Mouse (Mus musculus): ENCODE results near the gene Rabl2. TPM values are rescaled to one million over a fixed set of nuclear protein-coding genes. Genes with fewer than 3 reads are reported as not detected.

Gene Rabl2
- polyA plus RNA-seq, 1 experiment from 2014 or later, result 41.3 TPM

GRCm38 (mm10) chr15:89544171-89544570 lies 47.6 kb downstream of the Rabl2 start:
- Histone ChIP-seq H3K27me3 (replicated peaks; ENCODE audit: control insufficient read depth, insufficient read depth, low read length) (peaks cover 20% of the 10 kb centered on the region), H3K9me3 (ENCODE audit: control insufficient read depth, low read length) (no peaks in the 10 kb centered on the region), H3K27ac (ENCODE audit: low read depth) (no peak overlapping the region), H3K4me1 (replicated peaks; ENCODE audit: control insufficient read depth, insufficient read depth, low read length) (no peaks in the 10 kb centered on the region), H3K4me2 (ENCODE audit: low read length) (no peak overlapping the region), H3K9ac (ENCODE audit: low read length) (no peak overlapping the region), H3K36me3 (ENCODE audit: control insufficient read depth, insufficient read depth, low read length) (peaks cover 8% of the 10 kb centered on the region), H3K4me3 (ENCODE audit: low read depth, low read length) (no peak overlapping the region)
- 86% methylated on average over 7 of the region's 7 CpGs for WGBS
- DNase-seq (ENCODE audit: low spot score), result no peak
- no peak for ATAC-seq (replicated peaks; ENCODE audit: low FRiP score, low TSS enrichment, low read depth)

GRCm38 (mm10) chr15:89533843-89534207 lies 57.9 kb downstream of the Rabl2 start:
- no peaks in the 10 kb centered on the region for H3K27me3 ChIP-seq (replicated peaks; ENCODE audit: control insufficient read depth, insufficient read depth, low read length)
- no peak overlapping the region for H3K9ac ChIP-seq (ENCODE audit: low read length)
- H3K9me3 ChIP-seq (ENCODE audit: control insufficient read depth, low read length), result no peaks in the 10 kb centered on the region
- 85% methylated on average over 10 of the region's 10 CpGs for WGBS
- H3K36me3 ChIP-seq (ENCODE audit: control insufficient read depth, insufficient read depth, low read length), result no peaks in the 10 kb centered on the region; the same call in 1 of the 2 replicates
- no peak for ATAC-seq (replicated peaks; ENCODE audit: low FRiP score, low TSS enrichment, low read depth)
- H3K4me2 ChIP-seq (ENCODE audit: low read length), result no peak overlapping the region
- no peak overlapping the region for H3K4me3 ChIP-seq (ENCODE audit: low read depth, low read length)
- no peak for DNase-seq (ENCODE audit: low spot score)
- no peaks in the 10 kb centered on the region; the same call in 1 of the 2 replicates for H3K4me1 ChIP-seq (replicated peaks; ENCODE audit: control insufficient read depth, insufficient read depth, low read length)
- no peak overlapping the region for H3K27ac ChIP-seq (ENCODE audit: low read depth)

GRCm38 (mm10) chr15:89532924-89533842 lies 58.5 kb downstream of the Rabl2 start:
- Histone ChIP-seq H3K27ac (ENCODE audit: low read depth) (no peak overlapping the region), H3K4me1 (replicated peaks; ENCODE audit: control insufficient read depth, insufficient read depth, low read length) (no peaks in the 10 kb centered on the region; the same call in 1 of the 2 replicates), H3K36me3 (ENCODE audit: control insufficient read depth, insufficient read depth, low read length) (no peaks in the 10 kb centered on the region; the same call in 1 of the 2 replicates), H3K9ac (ENCODE audit: low read length) (no peak overlapping the region), H3K4me2 (ENCODE audit: low read length) (peak overlapping the region; percentile 34; the same call in 1 of the 2 replicates), H3K4me3 (ENCODE audit: low read depth, low read length) (no peak overlapping the region), H3K27me3 (replicated peaks; ENCODE audit: control insufficient read depth, insufficient read depth, low read length) (no peaks in the 10 kb centered on the region), H3K9me3 (ENCODE audit: control insufficient read depth, low read length) (no peaks in the 10 kb centered on the region)
- 80% methylated on average over 23 of the region's 23 CpGs for WGBS
- ATAC-seq (replicated peaks; ENCODE audit: low FRiP score, low TSS enrichment, low read depth), result peak; percentile 28; the same call in 1 of the 2 replicates
- peak; percentile 63 for DNase-seq (ENCODE audit: low spot score)

Other genes starting within 250 kb of the Rabl2 start
- 46.7 and 48.6 TPM in 2 replicates for gene Lmf2, start 236.3 kb downstream of the Rabl2 start, polyA plus RNA-seq (2014; fragmentation: Nextera tagmentation; extraction: Ambion mirVana)
- gene Ncaph2, start 236.2 kb downstream of the Rabl2 start, polyA plus RNA-seq (2014; fragmentation: Nextera tagmentation; extraction: Ambion mirVana), result 157 and 170 TPM in 2 replicates
- gene Sco2, start 218.1 kb downstream of the Rabl2 start, polyA plus RNA-seq (2014; fragmentation: Nextera tagmentation; extraction: Ambion mirVana), result 12.3 and 14.6 TPM in 2 replicates
- 1.2 and 1.5 TPM in 2 replicates for gene Tymp, start 214.9 kb downstream of the Rabl2 start, polyA plus RNA-seq (2014; fragmentation: Nextera tagmentation; extraction: Ambion mirVana)
- 0.34 TPM in 1 of 2 replicates, not detected in the other for gene Odf3b, start 212.6 kb downstream of the Rabl2 start, polyA plus RNA-seq (2014; fragmentation: Nextera tagmentation; extraction: Ambion mirVana)
- gene Klhdc7b, start 207.0 kb downstream of the Rabl2 start, polyA plus RNA-seq (2014; fragmentation: Nextera tagmentation; extraction: Ambion mirVana), result not detected in 2 replicates
- gene Syce3, start 181.4 kb downstream of the Rabl2 start, polyA plus RNA-seq (2014; fragmentation: Nextera tagmentation; extraction: Ambion mirVana), result not detected in 2 replicates
- gene Cpt1b, start 166.1 kb downstream of the Rabl2 start, polyA plus RNA-seq (2014; fragmentation: Nextera tagmentation; extraction: Ambion mirVana), result 0.60 and 0.76 TPM in 2 replicates
- 1.7 and 2.2 TPM in 2 replicates for gene C730034F03Rik, start 162.3 kb downstream of the Rabl2 start, polyA plus RNA-seq (2014; fragmentation: Nextera tagmentation; extraction: Ambion mirVana)
- not detected in 2 replicates for gene Gm44502, start 162.2 kb downstream of the Rabl2 start, polyA plus RNA-seq (2014; fragmentation: Nextera tagmentation; extraction: Ambion mirVana)
- 46.3 and 49.7 TPM in 2 replicates for gene Chkb, start 162.0 kb downstream of the Rabl2 start, polyA plus RNA-seq (2014; fragmentation: Nextera tagmentation; extraction: Ambion mirVana)
- gene Mapk8ip2, start 138.0 kb downstream of the Rabl2 start, polyA plus RNA-seq (2014; fragmentation: Nextera tagmentation; extraction: Ambion mirVana), result 5.1 TPM in 2 replicates
- gene Arsa, start 114.5 kb downstream of the Rabl2 start, polyA plus RNA-seq (2014; fragmentation: Nextera tagmentation; extraction: Ambion mirVana), result 14.4 and 15.4 TPM in 2 replicates
- 1.9 and 2.1 TPM in 2 replicates for gene Shank3, start 92.3 kb downstream of the Rabl2 start, polyA plus RNA-seq (2014; fragmentation: Nextera tagmentation; extraction: Ambion mirVana)
- gene Acr, start 23.6 kb downstream of the Rabl2 start, polyA plus RNA-seq (2014; fragmentation: Nextera tagmentation; extraction: Ambion mirVana), result 0.43 TPM in 1 of 2 replicates, not detected in the other
- 0.12 TPM in 1 of 2 replicates, not detected in the other for gene Syt10, start 249.9 kb upstream of the Rabl2 start, polyA plus RNA-seq (2014; fragmentation: Nextera tagmentation; extraction: Ambion mirVana)